Mouse (Mus musculus): ENCODE results near the gene Cntn5. TPM values are rescaled to one million over a fixed set of nuclear protein-coding genes. Genes with fewer than 3 reads are reported as not detected.

Gene Cntn5
- polyA plus RNA-seq, 1 experiment from 2014 or later = 0.28 TPM

DNA sequence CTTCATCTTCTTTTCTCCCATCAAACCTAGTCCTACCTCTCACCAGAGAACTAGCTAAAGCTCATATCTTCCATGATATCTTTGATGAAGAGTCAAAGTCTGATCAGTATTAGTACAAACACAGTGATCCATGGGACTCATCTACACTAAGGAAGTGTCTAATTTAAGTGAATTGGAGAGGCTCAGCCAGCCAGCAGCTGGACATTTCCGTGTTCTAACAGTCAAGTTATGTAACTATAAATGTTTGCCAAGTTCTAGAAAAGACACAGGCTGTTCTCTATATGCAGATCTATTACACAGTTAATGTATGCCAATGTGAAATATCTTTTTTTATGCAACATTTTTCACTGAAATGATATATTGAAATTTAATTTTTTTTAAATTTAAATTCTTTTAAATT is 959.7 kb downstream of the Cntn5 start:
- Histone ChIP-seq H3K9ac (replicated peaks; ENCODE audit: low read length) (no peak overlapping the region), H3K9me3 (replicated peaks; ENCODE audit: control insufficient read depth, low read length) (no peaks in the 10 kb centered on the region), H3K4me1 (ENCODE audit: control insufficient read depth, insufficient read depth, low read length) (no peaks in the 10 kb centered on the region), H3K4me3 (ENCODE audit: low read depth, low read length) (no peak overlapping the region), H3K4me2 (ENCODE audit: low read depth, low read length) (no peak overlapping the region), H3K36me3 (replicated peaks; ENCODE audit: control insufficient read depth, insufficient read depth, low read depth, low read length) (no peaks in the 10 kb centered on the region), H3K27ac (replicated peaks; ENCODE audit: low read depth, low read length) (no peak overlapping the region), H3K27me3 (ENCODE audit: control insufficient read depth, insufficient read depth, low read length) (no peaks in the 10 kb centered on the region)
- DNase-seq (ENCODE audit: low spot score) (no peak), ATAC-seq (replicated peaks; ENCODE audit: insufficient number of reproducible peaks, low FRiP score, low TSS enrichment, low read depth) (no peak)
- 77% methylated on average over 1 of the region's 1 CpGs for WGBS

DNA sequence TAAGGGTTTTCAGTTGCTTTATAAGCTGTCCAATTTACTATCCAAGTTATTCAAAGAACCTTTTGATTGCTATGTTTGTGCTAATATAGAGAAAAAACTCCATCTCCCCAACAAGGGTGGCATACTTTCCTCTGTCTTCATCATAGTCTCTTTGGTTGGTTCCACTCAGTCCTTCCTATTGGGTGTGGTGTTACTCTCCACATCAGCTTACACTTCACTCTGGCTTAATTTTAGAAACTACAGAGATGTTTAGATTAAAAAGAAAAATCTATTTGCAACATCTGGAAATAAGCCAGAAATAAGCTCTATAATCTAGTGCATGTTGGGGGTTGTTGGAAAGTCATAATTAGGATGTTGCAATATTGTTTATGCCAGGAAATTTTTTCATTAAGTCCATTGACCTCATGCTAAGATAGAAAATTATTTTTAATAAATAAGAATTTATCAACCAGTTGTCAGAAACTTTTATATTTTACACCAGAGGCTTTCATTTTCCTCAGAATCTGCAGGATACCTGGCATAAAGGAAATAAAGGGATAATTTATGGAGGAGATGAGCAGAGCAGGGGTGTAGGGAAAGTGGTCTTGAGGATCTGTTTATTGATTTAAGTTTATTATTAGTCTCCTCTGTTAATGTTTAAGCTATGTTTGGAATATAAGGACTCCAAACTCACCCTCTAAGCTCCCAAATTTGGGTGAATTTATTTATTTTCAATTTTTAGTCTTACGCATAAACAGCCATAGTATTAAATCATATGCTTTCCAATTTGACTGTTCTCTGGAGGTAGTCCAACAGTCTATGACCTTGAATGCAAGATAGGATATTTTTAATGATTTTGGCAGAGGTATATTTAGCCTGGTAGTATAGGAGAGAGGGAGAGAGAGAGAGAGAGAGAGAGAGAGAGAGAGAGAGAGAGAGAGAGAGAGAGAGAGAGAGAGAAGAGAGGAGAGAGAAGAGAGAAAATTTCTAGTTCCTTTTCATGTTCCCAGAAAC is 966.8 kb downstream of the Cntn5 start:
- Histone ChIP-seq H3K9me3 (replicated peaks; ENCODE audit: control insufficient read depth, low read length) (no peaks in the 10 kb centered on the region), H3K4me1 (ENCODE audit: control insufficient read depth, insufficient read depth, low read length) (no peaks in the 10 kb centered on the region), H3K4me2 (ENCODE audit: low read depth, low read length) (no peak overlapping the region), H3K36me3 (replicated peaks; ENCODE audit: control insufficient read depth, insufficient read depth, low read depth, low read length) (no peaks in the 10 kb centered on the region), H3K27ac (replicated peaks; ENCODE audit: low read depth, low read length) (no peak overlapping the region), H3K27me3 (ENCODE audit: control insufficient read depth, insufficient read depth, low read length) (no peaks in the 10 kb centered on the region), H3K9ac (replicated peaks; ENCODE audit: low read length) (no peak overlapping the region), H3K4me3 (ENCODE audit: low read depth, low read length) (no peak overlapping the region)
- ATAC-seq (replicated peaks; ENCODE audit: insufficient number of reproducible peaks, low FRiP score, low TSS enrichment, low read depth) = no peak
- 96% methylated on average over 1 of the region's 1 CpGs for WGBS
- DNase-seq (ENCODE audit: low spot score) = no peak

DNA sequence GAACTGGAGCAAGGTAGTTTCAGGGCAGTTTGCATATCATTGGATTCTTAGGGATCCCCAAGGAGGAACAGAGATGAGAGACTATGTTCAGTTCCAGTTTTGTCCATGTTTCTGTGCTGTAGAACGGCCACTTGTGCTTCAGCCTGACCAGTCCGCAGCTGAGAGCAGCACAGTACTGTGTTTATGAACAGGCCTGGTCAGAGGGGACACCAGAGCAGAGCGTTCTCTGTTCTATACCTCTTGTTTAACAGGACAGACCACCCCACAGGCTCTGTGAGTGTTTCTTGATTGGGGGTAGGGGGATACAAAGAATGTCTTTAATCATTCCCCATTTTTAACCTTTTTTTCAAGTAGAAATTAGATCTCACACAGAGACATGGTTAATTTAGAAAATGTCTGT is 984.0 kb downstream of the Cntn5 start:
- no peak for DNase-seq (ENCODE audit: low spot score)
- no peaks in the 10 kb centered on the region for H3K27me3 ChIP-seq (ENCODE audit: control insufficient read depth, insufficient read depth, low read length)
- H3K9ac ChIP-seq (replicated peaks; ENCODE audit: low read length) = no peak overlapping the region

DNA sequence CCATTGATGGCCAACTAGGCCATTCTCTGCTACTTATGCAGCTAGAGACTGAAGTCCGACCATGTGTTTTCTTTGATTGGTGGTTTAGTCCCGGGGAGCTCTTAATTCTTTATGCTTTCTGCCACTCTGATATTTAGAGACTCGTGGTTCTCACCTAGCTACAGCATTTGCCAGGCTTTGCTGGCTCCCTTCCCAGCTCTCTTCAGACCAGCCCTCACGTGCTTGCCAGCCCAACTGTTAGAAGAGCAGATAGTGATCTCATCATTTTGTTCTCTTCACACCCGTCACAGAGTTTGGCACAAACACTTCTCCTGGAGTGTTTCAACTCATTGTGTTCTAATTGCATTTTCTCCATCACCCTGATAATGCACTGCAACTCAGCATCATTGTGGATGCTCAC is 1005.5 kb downstream of the Cntn5 start:
- Histone ChIP-seq H3K4me1 (ENCODE audit: control insufficient read depth, insufficient read depth, low read length) (no peaks in the 10 kb centered on the region), H3K4me2 (ENCODE audit: low read depth, low read length) (no peak overlapping the region), H3K9ac (replicated peaks; ENCODE audit: low read length) (no peak overlapping the region), H3K36me3 (replicated peaks; ENCODE audit: control insufficient read depth, insufficient read depth, low read depth, low read length) (no peaks in the 10 kb centered on the region), H3K27ac (replicated peaks; ENCODE audit: low read depth, low read length) (no peak overlapping the region), H3K9me3 (replicated peaks; ENCODE audit: control insufficient read depth, low read length) (no peaks in the 10 kb centered on the region), H3K27me3 (ENCODE audit: control insufficient read depth, insufficient read depth, low read length) (no peaks in the 10 kb centered on the region), H3K4me3 (ENCODE audit: low read depth, low read length) (no peak overlapping the region)
- no peak for DNase-seq (ENCODE audit: low spot score)
- 77% methylated on average over 5 of the region's 5 CpGs for WGBS
- no peak for ATAC-seq (replicated peaks; ENCODE audit: insufficient number of reproducible peaks, low FRiP score, low TSS enrichment, low read depth)

More for the DNA sequence above, 984.0 kb downstream of the Cntn5 start:
- Histone ChIP-seq H3K4me3 (ENCODE audit: low read depth, low read length) (no peak overlapping the region), H3K36me3 (replicated peaks; ENCODE audit: control insufficient read depth, insufficient read depth, low read depth, low read length) (no peaks in the 10 kb centered on the region), H3K9me3 (replicated peaks; ENCODE audit: control insufficient read depth, low read length) (no peaks in the 10 kb centered on the region), H3K4me2 (ENCODE audit: low read depth, low read length) (no peak overlapping the region), H3K27ac (replicated peaks; ENCODE audit: low read depth, low read length) (no peak overlapping the region), H3K4me1 (ENCODE audit: control insufficient read depth, insufficient read depth, low read length) (no peaks in the 10 kb centered on the region)
- WGBS = 78% methylated on average over 3 of the region's 3 CpGs
- no peak for ATAC-seq (replicated peaks; ENCODE audit: insufficient number of reproducible peaks, low FRiP score, low TSS enrichment, low read depth)

DNA sequence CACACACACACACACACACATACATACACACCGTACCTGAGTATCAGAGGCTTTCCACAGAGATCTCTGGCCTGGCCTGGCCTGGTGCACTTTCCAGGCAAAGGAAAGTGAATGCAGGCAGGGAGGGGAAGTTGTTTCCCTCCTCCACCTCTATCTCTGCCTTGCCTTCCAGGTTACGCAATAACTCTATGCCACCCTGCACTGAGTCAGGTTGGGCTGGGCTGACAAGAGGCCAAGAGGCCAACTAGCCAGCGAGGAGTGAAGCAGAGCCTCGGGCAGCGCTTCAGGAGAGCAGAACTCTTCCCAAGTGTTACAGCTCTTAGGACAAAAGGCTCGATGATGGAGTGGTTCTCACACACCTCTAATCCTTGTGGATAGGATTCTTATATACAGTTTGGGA is 1018.4 kb downstream of the Cntn5 start:
- Histone ChIP-seq H3K4me2 (ENCODE audit: low read depth, low read length) (no peak overlapping the region), H3K9me3 (replicated peaks; ENCODE audit: control insufficient read depth, low read length) (no peaks in the 10 kb centered on the region), H3K9ac (replicated peaks; ENCODE audit: low read length) (no peak overlapping the region), H3K36me3 (replicated peaks; ENCODE audit: control insufficient read depth, insufficient read depth, low read depth, low read length) (no peaks in the 10 kb centered on the region), H3K27me3 (ENCODE audit: control insufficient read depth, insufficient read depth, low read length) (no peaks in the 10 kb centered on the region), H3K4me1 (ENCODE audit: control insufficient read depth, insufficient read depth, low read length) (no peaks in the 10 kb centered on the region), H3K27ac (replicated peaks; ENCODE audit: low read depth, low read length) (no peak overlapping the region), H3K4me3 (ENCODE audit: low read depth, low read length) (no peak overlapping the region)
- no peak for ATAC-seq (replicated peaks; ENCODE audit: insufficient number of reproducible peaks, low FRiP score, low TSS enrichment, low read depth)
- 85% methylated on average over 6 of the region's 6 CpGs for WGBS
- DNase-seq (ENCODE audit: low spot score) = no peak

DNA sequence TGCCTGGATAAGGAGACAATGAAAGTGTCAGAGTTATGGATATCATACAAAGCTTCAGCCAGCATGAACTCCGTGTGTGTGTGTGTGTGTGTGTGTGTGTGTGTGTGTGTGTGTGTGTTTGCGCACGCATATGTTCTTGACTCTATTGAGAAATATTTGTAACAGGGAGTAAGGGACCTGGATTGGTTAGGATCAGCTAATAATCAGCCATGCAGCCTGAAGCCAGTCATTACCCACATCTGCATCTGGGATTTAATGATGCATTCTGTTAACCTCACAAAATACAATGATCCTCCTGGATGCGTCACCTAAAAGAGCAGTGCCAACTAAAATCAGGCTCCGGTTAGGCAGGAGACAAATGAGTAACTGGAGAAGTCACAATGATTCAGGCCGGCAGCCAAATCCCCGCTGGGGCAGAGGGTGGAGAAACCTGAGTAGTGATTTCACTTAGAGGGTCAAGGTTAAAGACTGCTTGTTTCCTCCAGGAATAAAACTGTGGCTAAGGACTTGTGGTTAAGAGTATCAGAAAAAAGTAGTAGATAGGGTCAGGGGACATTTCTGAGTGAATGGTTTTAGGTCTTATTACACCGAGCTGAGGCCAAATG is 1021.7 kb downstream of the Cntn5 start:
- no peaks in the 10 kb centered on the region for H3K27me3 ChIP-seq (ENCODE audit: control insufficient read depth, insufficient read depth, low read length)
- H3K4me2 ChIP-seq (ENCODE audit: low read depth, low read length) = no peak overlapping the region
- peak; percentile 54 for DNase-seq (ENCODE audit: low spot score)
- H3K4me1 ChIP-seq (ENCODE audit: control insufficient read depth, insufficient read depth, low read length) = no peaks in the 10 kb centered on the region
- 41% methylated on average over 8 of the region's 8 CpGs for WGBS
- H3K36me3 ChIP-seq (replicated peaks; ENCODE audit: control insufficient read depth, insufficient read depth, low read depth, low read length) = no peaks in the 10 kb centered on the region
- no peak overlapping the region for H3K27ac ChIP-seq (replicated peaks; ENCODE audit: low read depth, low read length)
- no peaks in the 10 kb centered on the region for H3K9me3 ChIP-seq (replicated peaks; ENCODE audit: control insufficient read depth, low read length)
- no peak overlapping the region for H3K4me3 ChIP-seq (ENCODE audit: low read depth, low read length)
- peak; percentile 86 for ATAC-seq (replicated peaks; ENCODE audit: insufficient number of reproducible peaks, low FRiP score, low TSS enrichment, low read depth)
- H3K9ac ChIP-seq (replicated peaks; ENCODE audit: low read length) = no peak overlapping the region

DNA sequence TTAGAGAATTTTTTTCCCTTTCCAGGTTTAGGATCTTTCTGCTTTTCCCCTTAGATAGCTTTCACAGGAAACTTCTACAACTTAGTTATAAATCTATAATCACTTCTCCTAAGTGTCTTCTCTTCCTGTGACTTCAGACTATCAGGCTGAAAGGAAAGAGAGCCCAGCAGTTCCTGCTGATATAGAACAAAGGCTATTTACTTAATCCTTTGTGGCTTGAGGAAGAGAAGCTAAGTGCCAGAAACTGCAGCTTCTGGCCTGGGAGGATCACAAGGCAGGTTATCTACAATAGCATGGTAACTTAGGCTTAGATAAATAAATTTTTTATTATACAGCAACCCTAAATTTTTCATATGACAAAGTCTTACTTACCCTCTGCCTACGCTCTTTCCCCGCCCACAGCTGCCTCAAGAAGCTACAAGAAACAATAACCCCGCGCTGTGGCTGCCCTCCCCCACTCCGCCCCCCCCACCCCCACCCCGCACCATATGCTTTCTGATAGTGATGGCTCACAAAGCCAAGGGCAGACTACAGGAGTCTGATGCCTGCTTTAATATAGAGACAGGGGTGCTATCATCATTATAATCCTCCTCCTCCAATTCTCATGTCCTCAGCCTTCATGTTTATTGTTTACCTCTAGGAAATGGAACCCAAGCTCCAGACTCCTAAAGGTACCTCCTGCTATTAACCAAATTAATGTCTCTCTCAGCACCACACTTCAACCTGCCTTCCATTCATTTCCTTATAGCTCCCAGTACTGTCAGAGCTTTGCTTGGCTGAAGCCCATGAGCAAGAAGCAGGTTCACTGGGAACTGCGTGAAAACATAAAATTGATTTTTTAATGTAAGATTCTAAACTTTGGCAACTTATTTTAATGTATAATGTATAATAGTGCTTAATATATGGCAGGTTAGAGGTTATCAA is 1032.2 kb downstream of the Cntn5 start:
- ATAC-seq (replicated peaks; ENCODE audit: insufficient number of reproducible peaks, low FRiP score, low TSS enrichment, low read depth) = 0 out of 2 replicates have a peak, but pooled peaks have one; percentile 34
- no peak overlapping the region for H3K27ac ChIP-seq (replicated peaks; ENCODE audit: low read depth, low read length)
- DNase-seq (ENCODE audit: low spot score) = no peak

More for the DNA sequence above, 1032.2 kb downstream of the Cntn5 start:
- no peak overlapping the region for H3K4me2 ChIP-seq (ENCODE audit: low read depth, low read length)
- H3K27me3 ChIP-seq (ENCODE audit: control insufficient read depth, insufficient read depth, low read length) = no peaks in the 10 kb centered on the region
- no peaks in the 10 kb centered on the region for H3K9me3 ChIP-seq (replicated peaks; ENCODE audit: control insufficient read depth, low read length)
- no peaks in the 10 kb centered on the region for H3K36me3 ChIP-seq (replicated peaks; ENCODE audit: control insufficient read depth, insufficient read depth, low read depth, low read length)
- no peak overlapping the region for H3K9ac ChIP-seq (replicated peaks; ENCODE audit: low read length)
- H3K4me1 ChIP-seq (ENCODE audit: control insufficient read depth, insufficient read depth, low read length) = no peaks in the 10 kb centered on the region
- H3K4me3 ChIP-seq (ENCODE audit: low read depth, low read length) = no peak overlapping the region
- WGBS = 32% methylated on average over 7 of the region's 7 CpGs
